Mouse (Mus musculus): ENCODE measurements around the gene Bbs12. TPM values are rescaled to one million over a fixed set of nuclear protein-coding genes. Genes with fewer than 3 reads are reported as not detected.

Gene Bbs12
- total RNA-seq, 4 experiments from 2014 or later, result 0.36 to 0.82 (median 0.63) TPM

Other genes starting within 250 kb of the Bbs12 start
- gene Adad1, start 249.0 kb upstream of the Bbs12 start, total RNA-seq (2022), result not detected
- not detected for gene Il2, start 186.6 kb upstream of the Bbs12 start, total RNA-seq (2022)
- not detected for gene Il21, start 79.9 kb upstream of the Bbs12 start, total RNA-seq (2022)
- gene Cetn4, start 154 bp downstream of the Bbs12 start, total RNA-seq (2022), result under 1 TPM in 1 of 4 experiments, not detected in 3; 0.63 TPM
- gene Fgf2, start 35.8 kb downstream of the Bbs12 start, total RNA-seq (2022), result 10 to 100 TPM in 1 of 4 experiments, 1 to 10 TPM in 3; 5.9 to 11.5 (median 7.3) TPM
- 10 to 100 TPM; 10.2 to 12.4 (median 11.6) TPM for gene Spata5, start 107.3 kb downstream of the Bbs12 start, total RNA-seq (2022)
- 10 to 100 TPM; 24.8 to 33.1 (median 31.6) TPM for gene Nudt6, start 107.7 kb downstream of the Bbs12 start, total RNA-seq (2022)

Measured in gastrocnemius, adult 8-10 months (tissue).